Mouse (Mus musculus) stomach, postnatal 0 days (tissue): ENCODE measurements around the gene Ptk7. TPM values are rescaled to one million over a fixed set of nuclear protein-coding genes. Genes with fewer than 3 reads are reported as not detected.

ENCODE experiments used
- ATAC-seq: fragments of 200-750 bp; cut with Nextera tagmentation; 2 replicates; pipeline ENCODE4 v1.8.0; 2017; ENCODE audit not compliant: low FRiP score, low TSS enrichment
- DNase-seq: peaks from one replicate; pipeline ENCODE4 v3.0.0-alpha.2; 2016; ENCODE audit warnings: low spot score
- H3K27ac ChIP-seq: fragments of 300-500 bp; sonication (generic); replicated peaks from 2 replicates; pipeline ENCODE4 v1.5.1; 2014; ENCODE audit warnings: mild to moderate bottlenecking, control low read depth
- H3K27me3 ChIP-seq: fragments of 300-500 bp; sonication (generic); 2 replicates; pipeline ENCODE4 v1.6.1; 2014; ENCODE audit warnings: low read length; ENCODE audit not compliant: control insufficient read depth, insufficient read depth
- H3K36me3 ChIP-seq: fragments of 300-500 bp; sonication (generic); 2 replicates; pipeline ENCODE4 v1.6.1; 2014; ENCODE audit warnings: low read length, mixed read lengths; ENCODE audit not compliant: control insufficient read depth, insufficient read depth
- H3K4me1 ChIP-seq: fragments of 300-500 bp; sonication (generic); replicated peaks from 2 replicates; pipeline ENCODE4 v1.6.1; 2014; ENCODE audit warnings: antibody characterized with exemption; ENCODE audit not compliant: control insufficient read depth, insufficient read depth
- H3K4me2 ChIP-seq: fragments of 300-500 bp; sonication (generic); replicated peaks from 2 replicates; pipeline ENCODE4 v1.6.1; 2014; ENCODE audit warnings: low read depth, mild to moderate bottlenecking, control low read depth, moderate library complexity
- H3K4me3 ChIP-seq: fragments of 300-500 bp; sonication (generic); 2 replicates; pipeline ENCODE4 v1.5.1; 2014; ENCODE audit warnings: low read depth, low read length, control low read depth
- H3K9ac ChIP-seq: fragments of 300-500 bp; sonication (generic); 2 replicates; pipeline ENCODE4 v1.6.1; 2014; ENCODE audit warnings: mild to moderate bottlenecking, low read length, control low read depth, mixed read lengths
- H3K9me3 ChIP-seq: fragments of 300-500 bp; sonication (generic); 2 replicates; pipeline ENCODE4 v1.6.1; 2016; ENCODE audit warnings: low read length; ENCODE audit not compliant: control insufficient read depth
- CTCF ChIP-seq: IDR thresholded peaks from 2 replicates; pipeline ENCODE4 v1.5.1; 2016; ENCODE audit warnings: antibody characterized with exemption, low read depth, mild to moderate bottlenecking, moderate library complexity
- EP300 ChIP-seq: optimal IDR thresholded peaks from 2 replicates; pipeline ENCODE3; 2016; ENCODE audit warnings: antibody characterized with exemption
- WGBS: fragments of 180-500 bp; shearing (Covaris S2); extraction: QIAGEN DNeasy Blood & Tissue Kit; methylation state at CpG from one replicate; pipeline ENCODE4 v1.1.7; 2014; 5-methylcytosine and 5-hydroxymethylcytosine counted together
- polyA plus RNA-seq: library from polyadenylated mRNA; unstranded; fragments of >200 nt; fragmentation: Nextera tagmentation; extraction: Ambion mirVana; gene quantifications from 2 replicates; pipeline ENCODE4 v1.2.1, GENCODE M21; 2015

Gene Ptk7
- polyA plus RNA-seq, 1 experiment from 2014 or later: 29.4 TPM

DNA sequence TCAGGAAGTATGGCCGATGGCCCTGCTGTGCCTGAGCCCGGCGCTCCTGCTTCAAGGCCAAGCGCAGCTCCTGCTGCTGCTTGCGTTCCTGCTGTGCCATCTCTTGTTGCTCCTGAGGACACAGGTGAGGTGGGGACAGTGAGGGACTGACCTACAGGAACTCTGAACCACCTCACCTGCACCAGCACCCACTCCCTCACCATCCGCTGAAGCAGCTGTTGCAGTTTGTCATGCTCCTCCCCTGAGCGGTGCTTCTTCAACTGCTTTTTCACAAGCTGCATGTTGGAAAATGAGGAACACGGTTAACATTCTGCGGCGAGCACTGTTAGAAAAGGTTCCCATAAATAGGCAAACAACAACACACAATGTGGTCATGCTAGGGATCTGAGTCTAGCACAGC, 40.6 kb upstream of the Ptk7 start:
- Histone ChIP-seq H3K9ac (no peak overlapping the region), H3K27ac (no peak overlapping the region), H3K27me3 (no peaks in the 10 kb centered on the region), H3K36me3 (peaks cover 6% of the 10 kb centered on the region), H3K4me2 (no peak overlapping the region), H3K4me1 (no peaks in the 10 kb centered on the region; the same call in 1 of the 2 replicates), H3K4me3 (no peak overlapping the region), H3K9me3 (no peaks in the 10 kb centered on the region)
- 95% methylated on average over 10 of the region's 10 CpGs for WGBS
- no peak for ATAC-seq
- DNase-seq: no peak
- no peak for TF ChIP-seq CTCF
- no peak for TF ChIP-seq EP300

DNA sequence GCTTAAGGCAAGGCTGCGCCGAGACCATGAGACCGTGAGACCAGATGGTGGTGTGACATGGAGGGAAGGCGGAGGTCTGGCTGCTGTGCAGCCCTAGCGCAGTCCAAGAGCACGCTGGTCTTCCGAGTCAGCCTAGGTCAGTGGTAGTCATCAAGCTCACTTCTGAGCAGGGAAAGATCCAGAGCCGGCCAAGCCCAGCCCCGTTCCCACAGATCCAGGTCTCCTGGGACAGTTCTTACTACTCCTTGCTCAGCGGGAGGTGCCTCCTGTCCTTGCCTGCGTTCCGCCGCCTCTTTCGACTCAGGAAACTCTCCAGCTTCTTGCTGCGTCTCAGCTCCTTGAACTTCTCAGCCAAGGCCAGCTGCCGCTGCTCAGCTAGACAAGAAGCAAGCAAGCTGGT, 38.4 kb upstream of the Ptk7 start:
- TF ChIP-seq EP300 (no peak), CTCF (no peak)
- DNase-seq (no peak), ATAC-seq (no peak)
- Histone ChIP-seq H3K4me2 (no peak overlapping the region), H3K4me1 (no peaks in the 10 kb centered on the region), H3K4me3 (no peak overlapping the region), H3K9me3 (no peaks in the 10 kb centered on the region), H3K27ac (no peak overlapping the region), H3K27me3 (no peaks in the 10 kb centered on the region), H3K9ac (no peak overlapping the region), H3K36me3 (peaks cover 19% of the 10 kb centered on the region)
- 85% methylated on average over 16 of the region's 16 CpGs for WGBS

DNA sequence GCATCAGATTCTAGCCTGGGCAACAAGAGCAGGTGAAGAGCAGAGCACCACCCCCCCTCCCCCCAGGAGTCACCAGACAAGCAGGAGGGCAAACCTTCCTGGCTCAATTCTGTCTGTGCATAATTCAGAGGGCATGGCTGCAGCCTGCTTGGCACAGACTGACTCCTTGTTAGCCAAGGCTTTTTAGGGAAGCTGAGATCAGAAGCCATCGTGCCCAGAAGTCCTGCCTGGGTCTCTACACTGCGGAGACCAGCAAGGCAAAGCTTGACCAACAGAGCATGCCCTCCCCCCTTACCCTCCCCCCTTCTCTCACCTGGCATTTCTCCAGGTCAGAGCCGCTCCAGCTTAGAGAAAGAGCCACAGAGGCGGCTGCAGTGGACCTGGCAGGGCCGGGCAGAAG, 33.4 kb upstream of the Ptk7 start:
- TF ChIP-seq EP300: no peak
- TF ChIP-seq CTCF: no peak
- Histone ChIP-seq H3K4me3 (no peak overlapping the region), H3K36me3 (peaks cover 43% of the 10 kb centered on the region), H3K4me2 (no peak overlapping the region), H3K9ac (no peak overlapping the region), H3K4me1 (no peaks in the 10 kb centered on the region), H3K9me3 (no peaks in the 10 kb centered on the region), H3K27me3 (no peaks in the 10 kb centered on the region), H3K27ac (no peak overlapping the region)
- DNase-seq (no peak), ATAC-seq (no peak)
- WGBS: 79% methylated on average over 5 of the region's 5 CpGs

GRCm38 (mm10) chr17:46661981-46662380, 32.7 kb upstream of the Ptk7 start:
- ATAC-seq (no peak), DNase-seq (no peak)
- no peak overlapping the region for H3K9ac ChIP-seq
- TF ChIP-seq CTCF (no peak), EP300 (no peak)
- no peaks in the 10 kb centered on the region for H3K27me3 ChIP-seq
- H3K36me3 ChIP-seq: peaks cover 48% of the 10 kb centered on the region
- 89% methylated on average over 12 of the region's 12 CpGs for WGBS
- H3K4me2 ChIP-seq: no peak overlapping the region
- no peak overlapping the region for H3K4me3 ChIP-seq
- H3K9me3 ChIP-seq: no peaks in the 10 kb centered on the region
- H3K4me1 ChIP-seq: no peaks in the 10 kb centered on the region
- H3K27ac ChIP-seq: no peak overlapping the region

- Histone ChIP-seq H3K4me2 (no peak overlapping the region), H3K27me3 (no peaks in the 10 kb centered on the region), H3K9ac (no peak overlapping the region), H3K27ac (no peak overlapping the region), H3K36me3 (peaks cover 53% of the 10 kb centered on the region), H3K9me3 (no peaks in the 10 kb centered on the region), H3K4me1 (no peaks in the 10 kb centered on the region), H3K4me3 (no peak overlapping the region)
- 92% methylated on average over 9 of the region's 9 CpGs for WGBS
- ATAC-seq (no peak), DNase-seq (no peak)
- TF ChIP-seq CTCF (no peak), EP300 (no peak)
Observed at GRCm38 (mm10) chr17:46661351-46661750, 32.0 kb upstream of the Ptk7 start.

DNA sequence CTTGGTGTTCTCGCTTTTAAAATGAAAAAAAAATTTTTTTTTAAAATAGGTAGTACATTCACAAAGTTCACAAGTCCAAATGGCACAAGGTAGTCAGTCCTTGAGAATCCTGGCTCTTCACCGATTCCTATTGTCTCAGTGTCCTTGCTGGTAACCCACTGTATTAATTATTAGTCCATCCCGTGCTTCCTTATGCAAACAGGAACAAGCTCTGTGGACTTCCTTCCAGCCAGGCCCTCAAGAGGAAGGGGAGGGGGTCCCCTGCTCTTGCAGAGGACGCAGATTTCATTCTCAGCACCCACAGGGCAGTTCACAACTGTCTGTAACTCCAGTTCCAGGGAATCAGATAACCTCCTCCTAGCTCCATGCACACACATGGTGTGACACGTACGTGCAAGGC, 26.8 kb upstream of the Ptk7 start:
- Histone ChIP-seq H3K9ac (no peak overlapping the region), H3K4me1 (peaks cover 3% of the 10 kb centered on the region), H3K4me2 (no peak overlapping the region), H3K9me3 (no peaks in the 10 kb centered on the region), H3K27me3 (no peaks in the 10 kb centered on the region), H3K36me3 (peaks cover 46% of the 10 kb centered on the region), H3K4me3 (no peak overlapping the region), H3K27ac (no peak overlapping the region)
- 74% methylated on average over 6 of the region's 6 CpGs for WGBS
- TF ChIP-seq CTCF (no peak), EP300 (no peak)
- DNase-seq (no peak), ATAC-seq (no peak)
